8 mouse cellular contexts compared by ENCODE assay signal in genomic region chr11:72207204-72207833, GRCm38 (mm10). TPM values are rescaled to one million over a fixed set of nuclear protein-coding genes. Genes with fewer than 3 reads are reported as not detected.
DNase-seq lines count a peak whose midpoint lies in the region; ATAC-seq and TF ChIP-seq lines count a peak whose summit lies in the region.

TSS of gene 4933427D14Rik (minus strand) at chr11:72207459.
TSS of gene Txndc17 (plus strand) at chr11:72207547.

- H3K9ac ChIP-seq in MEL (ENCODE audit: control insufficient read depth, low read depth, low read length, poor library complexity, severe bottlenecking), result peak within 1 kb of the TSS; percentile 96
- H3K9ac ChIP-seq in forebrain, embryonic 16.5 days (replicated peaks; ENCODE audit: low read depth, low read length), result peak within 1 kb of the TSS; percentile 92
- peak within 1 kb of the TSS; percentile 87 for H3K9ac ChIP-seq in neural tube, embryonic 15.5 days (replicated peaks)

- TF ChIP-seq POLR2A in MEL (IDR thresholded peaks at IDR 0.05; ENCODE audit: control insufficient read depth in 1 of 2, insufficient read depth in 1 of 2, low read depth in 1 of 2, low read length in 2 of 2, poor library complexity in 1 of 2), result peak; percentile 85 to 93; a peak in 3 of 4 replicates
- peak; percentile 84; the same call in 1 of the 2 replicates for TF ChIP-seq POLR2A in lung, adult 2 months (IDR thresholded peaks at IDR 0.05; ENCODE audit: borderline replicate concordance, extremely low read depth, low read depth, low read length)

- peak within 1 kb of the TSS; percentile 84 for H3K4me2 ChIP-seq in forebrain, embryonic 16.5 days (ENCODE audit: low read length)
- H3K4me2 ChIP-seq in neural tube, embryonic 15.5 days, result peak within 1 kb of the TSS; percentile 86

- no peak for TF ChIP-seq EP300 in MEL (IDR thresholded peaks at IDR 0.05; ENCODE audit: low read depth in 1 of 2, low read length in 2 of 2)

- ATAC-seq in forebrain, embryonic 16.5 days, result peak; percentile 93
- ATAC-seq in neural tube, embryonic 15.5 days (ENCODE audit: low FRiP score), result peak; percentile 92

- DNase-seq in MEL (ENCODE audit: low read depth, low spot score), result peak; percentile 97
- peak; percentile 86 to 90 for DNase-seq in cerebellum, adult 18-20 months
- peak; percentile 89 to 92 for DNase-seq in heart, postnatal 36 days
- peak; percentile 84 to 92 for DNase-seq in layer of hippocampus, adult 18-20 months (ENCODE audit: low spot score in 2 of 2)
- DNase-seq in lung, adult 2 months, result peak; percentile 90
- DNase-seq in testis, postnatal 10 days (ENCODE audit: low spot score), result peak; percentile 91

- peak within 1 kb of the TSS; percentile 58 to 94 for H3K4me3 ChIP-seq in MEL (ENCODE audit: control insufficient read depth in 1 of 2, insufficient read depth in 1 of 2, low read depth in 2 of 2, low read length in 2 of 2)
- H3K4me3 ChIP-seq in forebrain, embryonic 16.5 days (replicated peaks; ENCODE audit: low read length), result peak within 1 kb of the TSS; percentile 80
- peak within 1 kb of the TSS; percentile 98 for H3K4me3 ChIP-seq in lung, adult 2 months (replicated peaks; ENCODE audit: extremely low read depth, low read depth, low read length)
- peak within 1 kb of the TSS; percentile 84 for H3K4me3 ChIP-seq in neural tube, embryonic 15.5 days (replicated peaks)

- intact Hi-C loops in heart, postnatal 36 days (cut with DNase I), result loop anchor here (5.0 to 10.0 kb wide), 2 partner anchors 155 to 587 kb away; partner anchors contain the start of genes Cyb5d2 and Zzef1

- peaks cover 0 to 13% of the 10 kb centered on the region in 2 experiments; a peak in 2 of 4 replicates for H3K36me3 ChIP-seq in MEL (ENCODE audit: control insufficient read depth in 1 of 2, insufficient read depth in 2 of 2, low read length in 2 of 2)
- H3K36me3 ChIP-seq in forebrain, embryonic 16.5 days (ENCODE audit: control insufficient read depth, insufficient read depth), result peaks cover 18% of the 10 kb centered on the region
- H3K36me3 ChIP-seq in neural tube, embryonic 15.5 days, result peaks cover 21% of the 10 kb centered on the region

- no peaks in the 10 kb centered on the region for H3K27me3 ChIP-seq in MEL (ENCODE audit: control insufficient read depth in 1 of 2, insufficient read depth in 2 of 2, low read length in 2 of 2)
- no peaks in the 10 kb centered on the region for H3K27me3 ChIP-seq in forebrain, embryonic 16.5 days (replicated peaks; ENCODE audit: control insufficient read depth, insufficient read depth, low read length)
- H3K27me3 ChIP-seq in neural tube, embryonic 15.5 days (replicated peaks), result no peaks in the 10 kb centered on the region

- H3K4me1 ChIP-seq in MEL (ENCODE audit: control insufficient read depth in 1 of 2, insufficient read depth in 2 of 2, low read length in 2 of 2), result peaks cover 0 to 12% of the 10 kb centered on the region in 2 experiments; a peak in 3 of 4 replicates
- H3K4me1 ChIP-seq in forebrain, embryonic 16.5 days (replicated peaks; ENCODE audit: control insufficient read depth, insufficient read depth, low read length), result peaks cover 29% of the 10 kb centered on the region
- no peaks in the 10 kb centered on the region; the same call in 1 of the 2 replicates for H3K4me1 ChIP-seq in lung, adult 2 months (ENCODE audit: control insufficient read depth, insufficient read depth, low read length)
- peaks cover 38% of the 10 kb centered on the region for H3K4me1 ChIP-seq in neural tube, embryonic 15.5 days

- H3K9me3 ChIP-seq in MEL (replicated peaks; ENCODE audit: insufficient read depth, low read length), result no peaks in the 10 kb centered on the region
- no peaks in the 10 kb centered on the region for H3K9me3 ChIP-seq in forebrain, embryonic 16.5 days (ENCODE audit: control insufficient read depth, low read length)
- no peaks in the 10 kb centered on the region for H3K9me3 ChIP-seq in neural tube, embryonic 15.5 days (replicated peaks)

- TF ChIP-seq CTCF in MEL (IDR thresholded peaks at IDR 0.05 in 2 of 3, conservative IDR thresholded peaks at IDR 0.05 in 1 of 3; ENCODE audit: control insufficient read depth in 1 of 3, insufficient read depth in 1 of 3, low read depth in 2 of 3, low read length in 3 of 3, poor library complexity in 1 of 3, severe bottlenecking in 1 of 3), result no peak
- TF ChIP-seq CTCF in lung, adult 2 months (IDR thresholded peaks at IDR 0.05; ENCODE audit: insufficient read depth, low read length), result no peak

- WGBS in forebrain, embryonic 16.5 days, result under 1% methylated on average over 42 of the region's 42 CpGs
- under 1% methylated on average over 42 of the region's 42 CpGs for WGBS in lung, adult 2 months
- WGBS in neural tube, embryonic 15.5 days, result under 1% methylated on average over 42 of the region's 42 CpGs

- TF ChIP-seq RAD21 in MEL (IDR thresholded peaks at IDR 0.05; ENCODE audit: low read depth, low read length), result no peak

- peak within 1 kb of the TSS; percentile 82 for H3K27ac ChIP-seq in MEL (ENCODE audit: control insufficient read depth, low read depth, low read length)
- H3K27ac ChIP-seq in forebrain, embryonic 16.5 days (ENCODE audit: low read length), result peak within 1 kb of the TSS; percentile 52
- H3K27ac ChIP-seq in neural tube, embryonic 15.5 days (replicated peaks), result peak within 1 kb of the TSS; percentile 82

- peaks cover 38% of the 10 kb centered on the region for H3K79me2 ChIP-seq in MEL (ENCODE audit: control insufficient read depth, insufficient read depth, low read length, poor library complexity)

TF ChIP-seq in MEL, 35 proteins besides CTCF, POLR2A, EP300 and RAD21 (continues in another document):
- TF ChIP-seq JUND (IDR thresholded peaks at IDR 0.05; ENCODE audit: low read depth, low read length), result no peak
- TF ChIP-seq MXI1 (IDR thresholded peaks at IDR 0.05; ENCODE audit: low read depth, low read length), result peak; percentile 83
- no peak for TF ChIP-seq MAFK (IDR thresholded peaks at IDR 0.05; ENCODE audit: borderline replicate concordance, low read depth, low read length)
- TF ChIP-seq ZNF384 (IDR thresholded peaks at IDR 0.05; ENCODE audit: low read depth, low read length), result no peak
- TF ChIP-seq ETS1 (IDR thresholded peaks at IDR 0.05; ENCODE audit: low read depth, low read length), result no peak
- peak; percentile 22; the same call in 1 of the 2 replicates for TF ChIP-seq KAT2A (conservative IDR thresholded peaks at IDR 0.05; ENCODE audit: low read depth, low read length)
- no peak for TF ChIP-seq GATA1 (IDR thresholded peaks at IDR 0.05; ENCODE audit: low read depth, low read length)
- TF ChIP-seq MYB (IDR thresholded peaks at IDR 0.05; ENCODE audit: low read depth, low read length), result peak; percentile 68
- no peak for TF ChIP-seq USF1 (IDR thresholded peaks at IDR 0.05; ENCODE audit: low read depth, low read length)
- no peak for TF ChIP-seq ZC3H11A (IDR thresholded peaks at IDR 0.05; ENCODE audit: low read depth, low read length)
- TF ChIP-seq ZKSCAN1 (IDR thresholded peaks at IDR 0.05; ENCODE audit: low read depth, low read length), result no peak
- TF ChIP-seq SIN3A (IDR thresholded peaks at IDR 0.05; ENCODE audit: low read length), result peak; percentile 92
- TF ChIP-seq TCF12 (IDR thresholded peaks at IDR 0.05; ENCODE audit: low read depth, low read length), result no peak
- TF ChIP-seq POLR2AphosphoS2 (IDR thresholded peaks at IDR 0.05; ENCODE audit: low read length), result peak; percentile 64; the same call in 1 of the 2 replicates
- 0 out of 2 replicates have a peak, but pooled peaks have one; percentile 5 for TF ChIP-seq NRF1 (IDR thresholded peaks at IDR 0.05; ENCODE audit: insufficient read depth, low read depth, low read length, poor library complexity, severe bottlenecking)
- TF ChIP-seq SMC3 (IDR thresholded peaks at IDR 0.05; ENCODE audit: low read depth, low read length), result no peak
- no peak for TF ChIP-seq GABPA (IDR thresholded peaks at IDR 0.05; ENCODE audit: low read depth, low read length)
- peak; percentile 88 for TF ChIP-seq NELFE (IDR thresholded peaks at IDR 0.05; ENCODE audit: low read depth, low read length)
- no peak for TF ChIP-seq CHD2 (IDR thresholded peaks at IDR 0.05; ENCODE audit: low read length)
- peak; percentile 83 for TF ChIP-seq E2F4 (IDR thresholded peaks at IDR 0.05; ENCODE audit: borderline replicate concordance, low read depth, low read length)
- peak; percentile 83 for TF ChIP-seq ZMIZ1 (IDR thresholded peaks at IDR 0.05; ENCODE audit: low read depth, low read length)
- no peak for TF ChIP-seq MAZ (IDR thresholded peaks at IDR 0.05; ENCODE audit: low read depth, low read length)
- TF ChIP-seq ELF1 (IDR thresholded peaks at IDR 0.05; ENCODE audit: low read depth, low read length), result peak; percentile 90
- TF ChIP-seq TAL1 (IDR thresholded peaks at IDR 0.05; ENCODE audit: low read length), result no peak
- TF ChIP-seq BHLHE40 (IDR thresholded peaks at IDR 0.05; ENCODE audit: borderline replicate concordance, low read depth, low read length), result no peak
- no peak for TF ChIP-seq POLR2AphosphoS5 (IDR thresholded peaks at IDR 0.05; ENCODE audit: borderline replicate concordance, low read depth, low read length)
- TF ChIP-seq TBP (IDR thresholded peaks at IDR 0.05; ENCODE audit: low read depth, low read length), result peak; percentile 84
- no peak for TF ChIP-seq RCOR1 (IDR thresholded peaks at IDR 0.05; ENCODE audit: low read depth, low read length)

RNA-seq across cellular contexts. Expression of gene 4933427D14Rik, which starts in this region (rescaled TPM):
- total RNA-seq in MEL (2012; rRNA removed), result 17.5 and 19.6 TPM in 2 replicates
- 10 to 100 TPM in 1 of 2 experiments, not detected in 1; 14.5 TPM for polyA plus RNA-seq in MEL (2012; ENCODE audit: insufficient read depth in 1 of 2, insufficient read length in 2 of 2, low read depth in 1 of 2, low replicate concordance in 2 of 2, missing spikeins in 1 of 2)
- polyA plus RNA-seq in forebrain, embryonic 16.5 days (2015; fragmentation: Nextera tagmentation; extraction: Ambion mirVana), result 23.6 and 24.3 TPM in 2 replicates
- total RNA-seq in heart, postnatal 36 days (2021), result 1 to 10 TPM; 3.1 to 4.2 TPM
- 10 to 100 TPM; 19.8 to 26.3 TPM for total RNA-seq in layer of hippocampus, adult 18-20 months (2021)
- 4.1 and 5.1 TPM in 2 replicates for polyA plus RNA-seq in lung, adult 2 months (2012; rRNA removed)
- polyA plus RNA-seq in neural tube, embryonic 15.5 days (2015; fragmentation: Nextera tagmentation; extraction: Ambion mirVana), result 15.7 and 16.4 TPM in 2 replicates

RNA-seq across cellular contexts. Expression of gene Txndc17, which starts in this region (rescaled TPM):
- total RNA-seq in MEL (2012; rRNA removed), result 194 and 210 TPM in 2 replicates
- 100 to 1,000 TPM in 1 of 2 experiments, not detected in 1; 196 TPM for polyA plus RNA-seq in MEL (2012; ENCODE audit: insufficient read depth in 1 of 2, insufficient read length in 2 of 2, low read depth in 1 of 2, low replicate concordance in 2 of 2, missing spikeins in 1 of 2)
- polyA plus RNA-seq in forebrain, embryonic 16.5 days (2015; fragmentation: Nextera tagmentation; extraction: Ambion mirVana), result 131 and 138 TPM in 2 replicates
- 10 to 100 TPM; 44.3 to 46.0 TPM for total RNA-seq in heart, postnatal 36 days (2021)
- total RNA-seq in layer of hippocampus, adult 18-20 months (2021), result 10 to 100 TPM; 29.9 to 33.0 TPM
- 36.0 and 53.8 TPM in 2 replicates for polyA plus RNA-seq in lung, adult 2 months (2012; rRNA removed)
- 162 and 174 TPM in 2 replicates for polyA plus RNA-seq in neural tube, embryonic 15.5 days (2015; fragmentation: Nextera tagmentation; extraction: Ambion mirVana)

Comparison
In these comparisons a context has a peak if more than half of its experiments do, and no peak if none do; other contexts are left out.
1. Peak in every context shown above with its lines: DNase-seq, ATAC-seq, H3K4me3 ChIP-seq and H3K27ac ChIP-seq.